Mouse (Mus musculus): ENCODE data around the gene Nek6. TPM values are rescaled to one million over a fixed set of nuclear protein-coding genes. Genes with fewer than 3 reads are reported as not detected.

Nek6 gene
- polyA plus RNA-seq, 1 experiment from 2014 or later, result 68.8 TPM

GRCm38 (mm10) chr2:38484556-38484955 lies 26.9 kb upstream of the Nek6 start:
- H3K27me3 ChIP-seq (ENCODE audit: insufficient read depth, poor library complexity, severe bottlenecking), result no peaks in the 10 kb centered on the region
- H3K4me1 ChIP-seq (replicated peaks), result peaks cover 3% of the 10 kb centered on the region; the same call in 1 of the 2 replicates
- no peak overlapping the region for H3K4me3 ChIP-seq
- WGBS, result 82% methylated on average over 11 of the region's 11 CpGs
- H3K36me3 ChIP-seq, result no peaks in the 10 kb centered on the region
- H3K9me3 ChIP-seq, result no peaks in the 10 kb centered on the region
- no peak overlapping the region for H3K27ac ChIP-seq
- DNase-seq (ENCODE audit: low spot score), result no peak

DNA sequence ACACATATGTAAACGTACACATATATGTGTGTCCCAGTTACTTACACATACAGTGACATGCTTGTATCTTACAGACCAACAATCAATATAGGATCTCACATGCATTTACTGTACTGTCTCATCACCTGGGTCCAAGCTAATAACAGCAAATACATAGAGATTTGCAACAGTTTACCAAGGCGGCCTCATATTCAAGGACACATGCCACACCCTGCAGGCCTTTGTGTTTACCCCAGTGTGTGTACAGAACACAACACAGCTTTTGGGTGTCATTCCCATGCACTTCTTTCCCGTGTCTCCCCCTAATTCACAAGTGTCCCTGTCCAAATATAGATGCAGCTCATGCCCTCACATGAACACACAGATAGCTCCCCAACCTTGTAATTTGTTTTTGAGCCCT lies 26.0 kb upstream of the Nek6 start:
- peaks cover 3% of the 10 kb centered on the region; the same call in 1 of the 2 replicates for H3K4me1 ChIP-seq (replicated peaks)
- H3K4me3 ChIP-seq, result no peak overlapping the region
- H3K27me3 ChIP-seq (ENCODE audit: insufficient read depth, poor library complexity, severe bottlenecking), result no peaks in the 10 kb centered on the region
- 88% methylated on average over 3 of the region's 3 CpGs for WGBS
- H3K9me3 ChIP-seq, result no peaks in the 10 kb centered on the region
- no peak overlapping the region for H3K27ac ChIP-seq
- no peaks in the 10 kb centered on the region for H3K36me3 ChIP-seq
- DNase-seq (ENCODE audit: low spot score), result no peak

GRCm38 (mm10) chr2:38485957-38486931 lies 25.2 kb upstream of the Nek6 start:
- Histone ChIP-seq H3K27ac (no peak overlapping the region), H3K9me3 (no peaks in the 10 kb centered on the region), H3K27me3 (ENCODE audit: insufficient read depth, poor library complexity, severe bottlenecking) (no peaks in the 10 kb centered on the region), H3K4me3 (no peak overlapping the region), H3K36me3 (no peaks in the 10 kb centered on the region), H3K4me1 (replicated peaks) (peaks cover 3% of the 10 kb centered on the region; the same call in 1 of the 2 replicates)
- no peak for DNase-seq (ENCODE audit: low spot score)
- 78% methylated on average over 6 of the region's 6 CpGs for WGBS

- no peak for DNase-seq (ENCODE audit: low spot score)
- Histone ChIP-seq H3K36me3 (no peaks in the 10 kb centered on the region), H3K27me3 (ENCODE audit: insufficient read depth, poor library complexity, severe bottlenecking) (no peaks in the 10 kb centered on the region), H3K27ac (no peak overlapping the region), H3K4me1 (replicated peaks) (peaks cover 10% of the 10 kb centered on the region; the same call in 1 of the 2 replicates), H3K4me3 (no peak overlapping the region), H3K9me3 (0 out of 2 replicates have a peak, but pooled peaks cover 3% of the 10 kb centered on the region)
These were observed 13.8 kb upstream of the Nek6 start for GRCm38 (mm10) chr2:38497594-38497993.

- 45% methylated on average over 1 of the region's 1 CpGs for WGBS
- H3K4me1 ChIP-seq (replicated peaks), result peaks cover 10% of the 10 kb centered on the region; the same call in 1 of the 2 replicates
- no peaks in the 10 kb centered on the region for H3K27me3 ChIP-seq (ENCODE audit: insufficient read depth, poor library complexity, severe bottlenecking)
- H3K36me3 ChIP-seq, result no peaks in the 10 kb centered on the region
- H3K9me3 ChIP-seq, result no peaks in the 10 kb centered on the region
- DNase-seq (ENCODE audit: low spot score), result no peak
- no peak overlapping the region for H3K27ac ChIP-seq
- no peak overlapping the region for H3K4me3 ChIP-seq
These were observed 9.8 kb upstream of the Nek6 start for GRCm38 (mm10) chr2:38501606-38502005.

- no peak overlapping the region for H3K27ac ChIP-seq
- no peaks in the 10 kb centered on the region for H3K36me3 ChIP-seq
- 78% methylated on average over 6 of the region's 6 CpGs for WGBS
These were observed 9.3 kb upstream of the Nek6 start for GRCm38 (mm10) chr2:38502123-38502522.

DNA sequence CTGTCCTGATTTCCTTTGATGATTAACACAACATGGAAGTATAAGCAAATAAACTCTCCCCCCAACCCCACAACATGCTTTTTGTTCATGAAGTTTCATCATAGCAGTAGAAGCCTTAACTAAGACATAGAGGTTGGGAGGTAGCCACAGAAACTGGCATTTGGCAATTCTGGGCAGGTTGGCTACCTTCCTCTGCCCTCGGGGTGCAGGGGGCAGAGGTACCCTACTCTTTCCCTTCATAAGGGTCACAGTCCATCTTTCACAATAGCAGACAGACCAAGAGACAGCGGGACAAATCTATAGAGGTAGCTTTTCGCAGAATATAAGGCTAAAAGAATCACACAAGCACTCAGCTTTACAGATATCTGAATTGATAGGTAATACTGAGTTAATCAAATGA lies 8.7 kb upstream of the Nek6 start:
- whole genome bisulfite sequencing, result 91% methylated on average over 3 of the region's 3 CpGs
- H3K9me3 ChIP-seq, result no peaks in the 10 kb centered on the region
- no peak overlapping the region for H3K27ac ChIP-seq
- H3K4me1 ChIP-seq (replicated peaks), result peaks cover 10% of the 10 kb centered on the region; the same call in 1 of the 2 replicates
- no peaks in the 10 kb centered on the region for H3K36me3 ChIP-seq
- DNase-seq (ENCODE audit: low spot score), result no peak
- no peak overlapping the region for H3K4me3 ChIP-seq
- no peaks in the 10 kb centered on the region for H3K27me3 ChIP-seq (ENCODE audit: insufficient read depth, poor library complexity, severe bottlenecking)

More at GRCm38 (mm10) chr2:38502123-38502522, 9.3 kb upstream of the Nek6 start:
- H3K4me1 ChIP-seq (replicated peaks), result peaks cover 10% of the 10 kb centered on the region; the same call in 1 of the 2 replicates
- no peak overlapping the region for H3K4me3 ChIP-seq
- DNase-seq (ENCODE audit: low spot score), result no peak
- no peaks in the 10 kb centered on the region for H3K9me3 ChIP-seq
- no peaks in the 10 kb centered on the region for H3K27me3 ChIP-seq (ENCODE audit: insufficient read depth, poor library complexity, severe bottlenecking)

GRCm38 (mm10) chr2:38504311-38504710 lies 7.1 kb upstream of the Nek6 start:
- H3K27ac ChIP-seq, result no peak overlapping the region
- no peaks in the 10 kb centered on the region for H3K27me3 ChIP-seq (ENCODE audit: insufficient read depth, poor library complexity, severe bottlenecking)
- DNase-seq (ENCODE audit: low spot score), result no peak
- H3K36me3 ChIP-seq, result no peaks in the 10 kb centered on the region
- H3K4me1 ChIP-seq (replicated peaks), result peaks cover 10% of the 10 kb centered on the region; the same call in 1 of the 2 replicates
- WGBS, result 72% methylated on average over 6 of the region's 6 CpGs
- H3K9me3 ChIP-seq, result no peaks in the 10 kb centered on the region
- no peak overlapping the region for H3K4me3 ChIP-seq

GRCm38 (mm10) chr2:38507181-38507580 lies 4.3 kb upstream of the Nek6 start:
- no peak overlapping the region for H3K27ac ChIP-seq
- H3K4me1 ChIP-seq (replicated peaks), result peaks cover 7% of the 10 kb centered on the region
- no peak for DNase-seq (ENCODE audit: low spot score)
- 95% methylated on average over 1 of the region's 1 CpGs for WGBS
- no peaks in the 10 kb centered on the region for H3K36me3 ChIP-seq
- no peaks in the 10 kb centered on the region for H3K9me3 ChIP-seq
- no peak overlapping the region for H3K4me3 ChIP-seq
- no peaks in the 10 kb centered on the region for H3K27me3 ChIP-seq (ENCODE audit: insufficient read depth, poor library complexity, severe bottlenecking)

GRCm38 (mm10) chr2:38509004-38509719 lies 2.3 kb upstream of the Nek6 start:
- Histone ChIP-seq H3K4me1 (replicated peaks) (peaks cover 27% of the 10 kb centered on the region), H3K4me3 (no peak overlapping the region), H3K27ac (no peak overlapping the region), H3K36me3 (no peaks in the 10 kb centered on the region), H3K9me3 (no peaks in the 10 kb centered on the region), H3K27me3 (ENCODE audit: insufficient read depth, poor library complexity, severe bottlenecking) (no peaks in the 10 kb centered on the region)
- DNase-seq (ENCODE audit: low spot score), result no peak
- 91% methylated on average over 7 of the region's 7 CpGs for WGBS

- H3K36me3 ChIP-seq, result no peaks in the 10 kb centered on the region
- H3K4me1 ChIP-seq (replicated peaks), result peaks cover 37% of the 10 kb centered on the region
- H3K4me3 ChIP-seq, result no peak overlapping the region
- H3K27ac ChIP-seq, result no peak overlapping the region
- no peak for DNase-seq (ENCODE audit: low spot score)
- no peaks in the 10 kb centered on the region for H3K9me3 ChIP-seq
- 90% methylated on average over 1 of the region's 1 CpGs for WGBS
- H3K27me3 ChIP-seq (ENCODE audit: insufficient read depth, poor library complexity, severe bottlenecking), result no peaks in the 10 kb centered on the region
These were observed 1.3 kb upstream of the Nek6 start for GRCm38 (mm10) chr2:38510120-38510519.

- Histone ChIP-seq H3K36me3 (no peaks in the 10 kb centered on the region), H3K27ac (peak overlapping the region; percentile 98), H3K27me3 (ENCODE audit: insufficient read depth, poor library complexity, severe bottlenecking) (no peaks in the 10 kb centered on the region), H3K9me3 (no peaks in the 10 kb centered on the region), H3K4me3 (peak overlapping the region; percentile 85), H3K4me1 (replicated peaks) (peaks cover 58% of the 10 kb centered on the region)
- 13% methylated on average over 16 of the region's 16 CpGs for WGBS
- peak; percentile 53 for DNase-seq (ENCODE audit: low spot score)
These were observed 1.1 kb downstream of the Nek6 start for GRCm38 (mm10) chr2:38512308-38513182.
